Mouse (Mus musculus) lung, postnatal 10 days (tissue): ENCODE data around the gene Ddost.

Experiments
- DNase-seq: peaks from one replicate; pipeline ENCODE4 v3.0.0; 2021

Gene Ddost

GRCm38 (mm10) chr4:138341393-138341792 is 36.9 kb downstream of the Ddost start:
- no peak for DNase-seq

GRCm38 (mm10) chr4:138342048-138342447 is 37.5 kb downstream of the Ddost start:
- no peak for DNase-seq

- DNase-seq = no peak
These were observed 38.2 kb downstream of the Ddost start for GRCm38 (mm10) chr4:138342778-138343177.

GRCm38 (mm10) chr4:138343341-138343837 is 38.9 kb downstream of the Ddost start:
- no peak for DNase-seq

- peak; percentile 67 for DNase-seq
These were observed 40.5 kb downstream of the Ddost start for GRCm38 (mm10) chr4:138344891-138345545.

GRCm38 (mm10) chr4:138347280-138347679 is 42.8 kb downstream of the Ddost start:
- DNase-seq = no peak

GRCm38 (mm10) chr4:138348716-138349115 is 44.2 kb downstream of the Ddost start:
- no peak for DNase-seq

GRCm38 (mm10) chr4:138351821-138352220 is 47.3 kb downstream of the Ddost start:
- DNase-seq = no peak

- DNase-seq = no peak
These were observed 48.2 kb downstream of the Ddost start for GRCm38 (mm10) chr4:138352692-138353091.

- no peak for DNase-seq
These were observed 49.1 kb downstream of the Ddost start for GRCm38 (mm10) chr4:138353438-138354171.

- DNase-seq = no peak
These were observed 51.0 kb downstream of the Ddost start for GRCm38 (mm10) chr4:138355496-138355895.

- DNase-seq = no peak
These were observed 51.6 kb downstream of the Ddost start for GRCm38 (mm10) chr4:138356141-138356540.

- DNase-seq = no peak
These were observed 52.0 kb downstream of the Ddost start for GRCm38 (mm10) chr4:138356551-138356950.

- DNase-seq = no peak
These were observed 53.6 kb downstream of the Ddost start for GRCm38 (mm10) chr4:138358176-138358575.

- no peak for DNase-seq
These were observed 56.9 kb downstream of the Ddost start for GRCm38 (mm10) chr4:138361370-138361821.
